Mouse (Mus musculus): Measurements from ENCODE around the gene Anks1b.

DNA sequence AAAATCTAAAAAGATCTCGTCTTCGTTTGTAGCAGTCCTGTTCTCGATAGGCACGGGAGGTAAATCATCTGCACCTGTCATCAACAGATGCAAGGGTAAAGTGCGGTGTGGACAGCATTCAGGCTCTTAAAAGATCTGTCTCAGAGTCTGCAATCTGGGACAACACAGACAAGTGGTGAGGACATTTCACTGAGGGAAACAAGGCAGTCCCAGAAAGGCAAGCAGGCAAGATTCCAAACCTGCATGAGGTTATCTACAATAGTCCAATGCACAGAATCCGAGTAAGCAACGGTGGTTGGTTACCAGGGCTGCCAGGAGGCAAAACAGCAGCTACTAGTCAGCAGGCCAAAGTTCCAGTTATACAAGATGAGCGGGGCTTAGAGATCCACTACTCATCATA, 912.4 kb downstream of the Anks1b start:
- no peak for TF ChIP-seq CTCF (IDR thresholded peaks at IDR 0.05 in 2 of 3, conservative IDR thresholded peaks at IDR 0.05 in 1 of 3; ENCODE audit: control insufficient read depth in 1 of 3, insufficient read depth in 1 of 3, low read depth in 2 of 3, low read length in 3 of 3, poor library complexity in 1 of 3, severe bottlenecking in 1 of 3)
- no peak for TF ChIP-seq POLR2A (IDR thresholded peaks at IDR 0.05; ENCODE audit: control insufficient read depth in 1 of 2, insufficient read depth in 1 of 2, low read depth in 1 of 2, low read length in 2 of 2, poor library complexity in 1 of 2)
- TF ChIP-seq NRF1 (IDR thresholded peaks at IDR 0.05; ENCODE audit: insufficient read depth, low read depth, low read length, poor library complexity, severe bottlenecking) = no peak
- no peak for TF ChIP-seq ETS1 (IDR thresholded peaks at IDR 0.05; ENCODE audit: low read depth, low read length)
- TF ChIP-seq E2F4 (IDR thresholded peaks at IDR 0.05; ENCODE audit: borderline replicate concordance, low read depth, low read length) = no peak
- TF ChIP-seq EP300 (IDR thresholded peaks at IDR 0.05; ENCODE audit: low read depth in 1 of 2, low read length in 2 of 2) = no peak
- no peak for TF ChIP-seq GABPA (IDR thresholded peaks at IDR 0.05; ENCODE audit: low read depth, low read length)
